Mouse (Mus musculus): ENCODE results near the gene Gm26657. TPM values are rescaled to one million over a fixed set of nuclear protein-coding genes. Genes with fewer than 3 reads are reported as not detected.

Gm26657 gene
- not detected for total RNA-seq (2021)

- intact Hi-C loops (cut with DNase I), result no loop called here
- no peak for DNase-seq
Measured at GRCm38 (mm10) chr4:56740020-56740485, at the start of gene Gm26657. Gene Gm26657 (plus strand): TSS chr4:56740070.

GRCm38 (mm10) chr4:56696401-56696800, 43.5 kb upstream of the Gm26657 start:
- no peak for DNase-seq
- intact Hi-C loops (cut with DNase I), result no loop called here

GRCm38 (mm10) chr4:56698671-56699070, 41.2 kb upstream of the Gm26657 start:
- intact Hi-C loops (cut with DNase I), result no loop called here
- no peak for DNase-seq

GRCm38 (mm10) chr4:56702234-56702633, 37.6 kb upstream of the Gm26657 start:
- intact Hi-C loops (cut with DNase I), result no loop called here
- DNase-seq, result no peak

GRCm38 (mm10) chr4:56713155-56713554, 26.7 kb upstream of the Gm26657 start:
- intact Hi-C loops (cut with DNase I), result no loop called here
- no peak for DNase-seq

GRCm38 (mm10) chr4:56716801-56717200, 23.1 kb upstream of the Gm26657 start:
- DNase-seq, result no peak
- intact Hi-C loops (cut with DNase I), result no loop called here

- intact Hi-C loops (cut with DNase I), result no loop called here
- no peak for DNase-seq
Measured at GRCm38 (mm10) chr4:56717932-56718331, 21.9 kb upstream of the Gm26657 start.

GRCm38 (mm10) chr4:56718573-56719442, 21.1 kb upstream of the Gm26657 start:
- intact Hi-C loops (cut with DNase I), result no loop called here
- DNase-seq, result no peak

GRCm38 (mm10) chr4:56719456-56719855, 20.4 kb upstream of the Gm26657 start:
- no peak for DNase-seq
- intact Hi-C loops (cut with DNase I), result no loop called here

GRCm38 (mm10) chr4:56720403-56720802, 19.5 kb upstream of the Gm26657 start:
- intact Hi-C loops (cut with DNase I), result no loop called here

GRCm38 (mm10) chr4:56721469-56721868, 18.4 kb upstream of the Gm26657 start:
- DNase-seq, result peak in 1 of 2 experiments; percentile 30
- intact Hi-C loops (cut with DNase I), result no loop called here

More at GRCm38 (mm10) chr4:56720403-56720802, 19.5 kb upstream of the Gm26657 start:
- no peak for DNase-seq

GRCm38 (mm10) chr4:56722346-56722745, 17.5 kb upstream of the Gm26657 start:
- intact Hi-C loops (cut with DNase I), result no loop called here
- no peak for DNase-seq

- intact Hi-C loops (cut with DNase I), result no loop called here
- DNase-seq, result no peak
Measured at GRCm38 (mm10) chr4:56723237-56723636, 16.6 kb upstream of the Gm26657 start.

- DNase-seq, result no peak
- intact Hi-C loops (cut with DNase I), result no loop called here
Measured at GRCm38 (mm10) chr4:56725839-56726238, 14.0 kb upstream of the Gm26657 start.

GRCm38 (mm10) chr4:56740611-56741010, 741 bp downstream of the Gm26657 start:
- no peak for DNase-seq
- intact Hi-C loops (cut with DNase I), result no loop called here

GRCm38 (mm10) chr4:56741041-56741493, 1.2 kb downstream of the Gm26657 start, which contains the start of gene Actl7b:
Gene Actl7b (minus strand): TSS chr4:56741443.
- intact Hi-C loops (cut with DNase I), result no loop called here
- DNase-seq, result no peak

GRCm38 (mm10) chr4:56742698-56743097, 2.8 kb downstream of the Gm26657 start:
- DNase-seq, result no peak
- intact Hi-C loops (cut with DNase I), result no loop called here

- DNase-seq, result no peak
- intact Hi-C loops (cut with DNase I), result no loop called here
Measured at GRCm38 (mm10) chr4:56743363-56744195, 3.7 kb downstream of the Gm26657 start, which contains the start of gene Actl7a. Gene Actl7a (plus strand): TSS chr4:56743413.

- intact Hi-C loops (cut with DNase I), result no loop called here
- no peak for DNase-seq
Measured at GRCm38 (mm10) chr4:56746345-56746744, 6.5 kb downstream of the Gm26657 start.

- DNase-seq, result no peak
- intact Hi-C loops (cut with DNase I), result no loop called here
Measured at GRCm38 (mm10) chr4:56747456-56747855, 7.6 kb downstream of the Gm26657 start.

GRCm38 (mm10) chr4:56756021-56756420, 16.2 kb downstream of the Gm26657 start:
- DNase-seq, result no peak
- intact Hi-C loops (cut with DNase I), result no loop called here
